Mouse (Mus musculus): ENCODE results near the gene Trim28. TPM values are rescaled to one million over a fixed set of nuclear protein-coding genes. Genes with fewer than 3 reads are reported as not detected.

Gene Trim28
- polyA plus RNA-seq, 1 experiment from 2014 or later, result 346 TPM

Other genes starting within 250 kb of the Trim28 start
- gene Zscan18, start 195.5 kb upstream of the Trim28 start, polyA plus RNA-seq (2014; fragmentation: Nextera tagmentation; extraction: Ambion mirVana), result 4.4 and 5.1 TPM in 2 replicates
- 7.9 and 9.8 TPM in 2 replicates for gene Zfp329, start 180.3 kb upstream of the Trim28 start, polyA plus RNA-seq (2014; fragmentation: Nextera tagmentation; extraction: Ambion mirVana)
- 27.5 and 27.9 TPM in 2 replicates for gene Zfp110, start 164.4 kb upstream of the Trim28 start, polyA plus RNA-seq (2014; fragmentation: Nextera tagmentation; extraction: Ambion mirVana)
- 2.2 and 2.4 TPM in 2 replicates for gene Zfp128, start 117.9 kb upstream of the Trim28 start, polyA plus RNA-seq (2014; fragmentation: Nextera tagmentation; extraction: Ambion mirVana)
- 14.4 and 16.4 TPM in 2 replicates for gene Zscan22, start 101.3 kb upstream of the Trim28 start, polyA plus RNA-seq (2014; fragmentation: Nextera tagmentation; extraction: Ambion mirVana)
- 1,276 and 1,341 TPM in 2 replicates for gene Rps5, start 76.8 kb upstream of the Trim28 start, polyA plus RNA-seq (2014; fragmentation: Nextera tagmentation; extraction: Ambion mirVana)
- 0.38 and 0.81 TPM in 2 replicates for gene Rnf225, start 71.7 kb upstream of the Trim28 start, polyA plus RNA-seq (2014; fragmentation: Nextera tagmentation; extraction: Ambion mirVana)
- 6.6 and 7.7 TPM in 2 replicates for gene Zfp324, start 33.3 kb upstream of the Trim28 start, polyA plus RNA-seq (2014; fragmentation: Nextera tagmentation; extraction: Ambion mirVana)
- 6.9 and 7.0 TPM in 2 replicates for gene Zfp446, start 21.3 kb upstream of the Trim28 start, polyA plus RNA-seq (2014; fragmentation: Nextera tagmentation; extraction: Ambion mirVana)
- 0.52 and 1.1 TPM in 2 replicates for gene Slc27a5, start 922 bp upstream of the Trim28 start, polyA plus RNA-seq (2014; fragmentation: Nextera tagmentation; extraction: Ambion mirVana)
- gene Zbtb45, start 10.9 kb downstream of the Trim28 start, polyA plus RNA-seq (2014; fragmentation: Nextera tagmentation; extraction: Ambion mirVana), result 27.5 and 27.9 TPM in 2 replicates
- 134 and 142 TPM in 2 replicates for gene Chmp2a, start 35.7 kb downstream of the Trim28 start, polyA plus RNA-seq (2014; fragmentation: Nextera tagmentation; extraction: Ambion mirVana)
- gene Ube2m, start 39.2 kb downstream of the Trim28 start, polyA plus RNA-seq (2014; fragmentation: Nextera tagmentation; extraction: Ambion mirVana), result 178 and 183 TPM in 2 replicates
- 1.6 and 1.9 TPM in 2 replicates for gene Mzf1, start 55.6 kb downstream of the Trim28 start, polyA plus RNA-seq (2014; fragmentation: Nextera tagmentation; extraction: Ambion mirVana)
- not detected in 2 replicates for gene Vmn1r85, start 96.1 kb downstream of the Trim28 start, polyA plus RNA-seq (2014; fragmentation: Nextera tagmentation; extraction: Ambion mirVana)
- not detected in 2 replicates for gene Vmn1r86, start 120.8 kb downstream of the Trim28 start, polyA plus RNA-seq (2014; fragmentation: Nextera tagmentation; extraction: Ambion mirVana)
- not detected in 2 replicates for gene Vmn1r87, start 141.0 kb downstream of the Trim28 start, polyA plus RNA-seq (2014; fragmentation: Nextera tagmentation; extraction: Ambion mirVana)
- 0.03 TPM in 1 of 2 replicates, not detected in the other for gene Vmn1r88, start 160.5 kb downstream of the Trim28 start, polyA plus RNA-seq (2014; fragmentation: Nextera tagmentation; extraction: Ambion mirVana)
- not detected in 2 replicates for gene Vmn1r89, start 213.9 kb downstream of the Trim28 start, polyA plus RNA-seq (2014; fragmentation: Nextera tagmentation; extraction: Ambion mirVana)

Data from liver, embryonic 11.5 days (tissue).